Mouse (Mus musculus): ENCODE data around the gene Depp1. TPM values are rescaled to one million over a fixed set of nuclear protein-coding genes. Genes with fewer than 3 reads are reported as not detected.

The Depp1 gene
- polyA plus RNA-seq, 1 experiment from 2014 or later: 23.5 TPM

DNA sequence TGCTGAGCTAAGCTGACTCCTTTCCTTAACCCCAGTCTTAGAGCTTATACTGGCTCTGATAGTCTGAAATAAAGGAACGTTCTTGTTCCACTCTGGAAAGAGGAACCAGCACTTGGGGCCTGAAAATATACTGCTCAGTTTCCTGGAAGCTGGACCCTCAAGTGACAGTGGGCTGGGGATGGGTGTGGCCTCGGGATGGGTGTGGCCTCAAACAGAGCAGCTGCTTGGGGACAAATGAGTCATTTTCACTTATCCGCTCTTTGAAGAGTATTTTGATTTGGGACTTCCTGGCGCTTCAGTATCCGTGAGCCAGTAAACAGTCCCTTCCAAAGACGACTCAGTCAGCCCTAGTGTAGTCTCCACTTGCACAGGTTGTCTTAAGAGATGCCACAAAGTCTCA is 31.9 kb downstream of the Depp1 start:
- Histone ChIP-seq H3K36me3 (ENCODE audit: insufficient read depth) (no peaks in the 10 kb centered on the region), H3K4me1 (ENCODE audit: insufficient read depth) (no peaks in the 10 kb centered on the region), H3K4me2 (no peak overlapping the region), H3K27ac (ENCODE audit: low read depth) (no peak overlapping the region), H3K27me3 (ENCODE audit: insufficient read depth, low read length) (no peaks in the 10 kb centered on the region), H3K9me3 (ENCODE audit: low read depth, low read length) (no peaks in the 10 kb centered on the region), H3K9ac (no peak overlapping the region), H3K4me3 (ENCODE audit: low read depth, low read length) (no peak overlapping the region)
- WGBS: 19% methylated on average over 6 of the region's 6 CpGs
- ATAC-seq (ENCODE audit: insufficient read depth) (no peak), DNase-seq (peak; percentile 55)
- TF ChIP-seq CTCF (IDR thresholded peaks at IDR 0.05; ENCODE audit: low read depth): no peak

GRCm38 (mm10) chr6:116693639-116694038 is 43.2 kb downstream of the Depp1 start:
- WGBS: 73% methylated on average over 4 of the region's 4 CpGs
- no peak for TF ChIP-seq CTCF (IDR thresholded peaks at IDR 0.05; ENCODE audit: low read depth)
- ATAC-seq (ENCODE audit: insufficient read depth): no peak

GRCm38 (mm10) chr6:116694346-116694745 is 43.9 kb downstream of the Depp1 start:
- H3K4me1 ChIP-seq (ENCODE audit: insufficient read depth): no peaks in the 10 kb centered on the region
- H3K9ac ChIP-seq: no peak overlapping the region
- no peaks in the 10 kb centered on the region for H3K27me3 ChIP-seq (ENCODE audit: insufficient read depth, low read length)
- TF ChIP-seq CTCF (IDR thresholded peaks at IDR 0.05; ENCODE audit: low read depth): no peak
- H3K36me3 ChIP-seq (ENCODE audit: insufficient read depth): no peaks in the 10 kb centered on the region
- no peak overlapping the region for H3K4me3 ChIP-seq (ENCODE audit: low read depth, low read length)
- no peaks in the 10 kb centered on the region for H3K9me3 ChIP-seq (ENCODE audit: low read depth, low read length)
- ATAC-seq (ENCODE audit: insufficient read depth) (no peak), DNase-seq (no peak)
- 72% methylated on average over 3 of the region's 3 CpGs for WGBS
- H3K27ac ChIP-seq (ENCODE audit: low read depth): no peak overlapping the region
- no peak overlapping the region for H3K4me2 ChIP-seq

More at GRCm38 (mm10) chr6:116693639-116694038, 43.2 kb downstream of the Depp1 start:
- no peak overlapping the region for H3K9ac ChIP-seq
- no peaks in the 10 kb centered on the region for H3K36me3 ChIP-seq (ENCODE audit: insufficient read depth)
- DNase-seq: no peak
- no peaks in the 10 kb centered on the region for H3K27me3 ChIP-seq (ENCODE audit: insufficient read depth, low read length)
- no peaks in the 10 kb centered on the region for H3K9me3 ChIP-seq (ENCODE audit: low read depth, low read length)
- H3K4me2 ChIP-seq: no peak overlapping the region
- H3K4me1 ChIP-seq (ENCODE audit: insufficient read depth): no peaks in the 10 kb centered on the region
- H3K27ac ChIP-seq (ENCODE audit: low read depth): no peak overlapping the region
- H3K4me3 ChIP-seq (ENCODE audit: low read depth, low read length): no peak overlapping the region

- peak; percentile 52 for TF ChIP-seq CTCF (IDR thresholded peaks at IDR 0.05; ENCODE audit: low read depth)
- Histone ChIP-seq H3K9me3 (ENCODE audit: low read depth, low read length) (no peaks in the 10 kb centered on the region), H3K4me2 (no peak overlapping the region), H3K27me3 (ENCODE audit: insufficient read depth, low read length) (no peaks in the 10 kb centered on the region), H3K4me3 (ENCODE audit: low read depth, low read length) (no peak overlapping the region), H3K4me1 (ENCODE audit: insufficient read depth) (no peaks in the 10 kb centered on the region), H3K9ac (no peak overlapping the region), H3K36me3 (ENCODE audit: insufficient read depth) (no peaks in the 10 kb centered on the region), H3K27ac (ENCODE audit: low read depth) (no peak overlapping the region)
- ATAC-seq (ENCODE audit: insufficient read depth) (no peak), DNase-seq (peak; percentile 32)
- 47% methylated on average over 2 of the region's 2 CpGs for WGBS
Observed at GRCm38 (mm10) chr6:116697413-116697812, 47.0 kb downstream of the Depp1 start.

DNA sequence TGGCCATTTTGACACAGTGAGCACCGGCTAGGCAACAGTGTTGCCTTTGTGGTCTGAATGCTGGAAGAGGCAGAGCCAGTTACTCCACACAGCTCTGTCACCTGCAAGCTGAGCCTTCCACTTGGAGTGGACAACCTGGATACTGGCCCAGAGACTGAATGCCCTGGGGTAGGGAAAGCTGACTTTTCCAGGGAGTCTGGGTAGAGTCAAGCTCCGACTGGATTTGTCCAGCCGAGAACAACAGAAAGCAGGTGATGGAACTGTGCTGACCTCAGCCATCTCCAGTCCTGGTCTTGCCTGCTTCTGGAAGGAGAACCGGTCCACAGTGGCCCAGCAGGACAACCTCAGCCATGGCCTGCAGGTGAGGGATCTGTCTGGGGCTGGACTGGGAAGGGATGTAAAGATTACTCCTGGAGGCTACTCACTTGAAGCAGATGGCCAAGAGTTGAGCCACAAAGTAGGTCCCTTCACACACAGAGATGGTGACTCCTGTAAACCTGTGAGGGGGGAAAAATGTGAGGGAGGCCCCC is 47.6 kb downstream of the Depp1 start:
- Histone ChIP-seq H3K27me3 (ENCODE audit: insufficient read depth, low read length) (no peaks in the 10 kb centered on the region), H3K9me3 (ENCODE audit: low read depth, low read length) (no peaks in the 10 kb centered on the region), H3K4me2 (no peak overlapping the region), H3K36me3 (ENCODE audit: insufficient read depth) (no peaks in the 10 kb centered on the region), H3K27ac (ENCODE audit: low read depth) (no peak overlapping the region), H3K9ac (no peak overlapping the region), H3K4me3 (ENCODE audit: low read depth, low read length) (no peak overlapping the region), H3K4me1 (ENCODE audit: insufficient read depth) (no peaks in the 10 kb centered on the region)
- DNase-seq (no peak), ATAC-seq (ENCODE audit: insufficient read depth) (no peak)
- TF ChIP-seq CTCF (IDR thresholded peaks at IDR 0.05; ENCODE audit: low read depth): no peak
- 81% methylated on average over 4 of the region's 4 CpGs for WGBS

GRCm38 (mm10) chr6:116700821-116701220 is 50.4 kb downstream of the Depp1 start:
- no peak overlapping the region for H3K4me3 ChIP-seq (ENCODE audit: low read depth, low read length)
- no peak overlapping the region for H3K9ac ChIP-seq
- no peak for ATAC-seq (ENCODE audit: insufficient read depth)
- H3K36me3 ChIP-seq (ENCODE audit: insufficient read depth): no peaks in the 10 kb centered on the region
- TF ChIP-seq CTCF (IDR thresholded peaks at IDR 0.05; ENCODE audit: low read depth): no peak
- H3K27me3 ChIP-seq (ENCODE audit: insufficient read depth, low read length): no peaks in the 10 kb centered on the region
- H3K9me3 ChIP-seq (ENCODE audit: low read depth, low read length): no peaks in the 10 kb centered on the region
- H3K4me2 ChIP-seq: no peak overlapping the region
- H3K27ac ChIP-seq (ENCODE audit: low read depth): no peak overlapping the region
- no peak for DNase-seq
- no peaks in the 10 kb centered on the region for H3K4me1 ChIP-seq (ENCODE audit: insufficient read depth)

Small RNA genes lying within 50 kb of the gene (microRNA-seq; reads per million reads assigned to microRNA genes)
- gene Mir7043 (ENCODE audit: borderline number of aligned reads): not detected

Other genes with a start within 250 kb of the Depp1 start
- gene Alox5, start 189.4 kb upstream of the Depp1 start, polyA plus RNA-seq (2014; fragmentation: Nextera tagmentation; extraction: Ambion mirVana): 0.87 and 0.96 TPM in 2 replicates
- not detected in 2 replicates for gene Olfr211, start 161.5 kb upstream of the Depp1 start, polyA plus RNA-seq (2014; fragmentation: Nextera tagmentation; extraction: Ambion mirVana)
- not detected in 2 replicates for gene Olfr212, start 144.1 kb upstream of the Depp1 start, polyA plus RNA-seq (2014; fragmentation: Nextera tagmentation; extraction: Ambion mirVana)
- gene Olfr213, start 112.2 kb upstream of the Depp1 start, polyA plus RNA-seq (2014; fragmentation: Nextera tagmentation; extraction: Ambion mirVana): not detected in 2 replicates
- gene Gm5580, start 99.5 kb upstream of the Depp1 start, polyA plus RNA-seq (2014; fragmentation: Nextera tagmentation; extraction: Ambion mirVana): 0.58 and 0.68 TPM in 2 replicates
- gene Olfr214, start 96.4 kb upstream of the Depp1 start, polyA plus RNA-seq (2014; fragmentation: Nextera tagmentation; extraction: Ambion mirVana): not detected in 2 replicates
- gene Olfr215, start 66.4 kb upstream of the Depp1 start, polyA plus RNA-seq (2014; fragmentation: Nextera tagmentation; extraction: Ambion mirVana): not detected in 2 replicates
- gene Zfp422, start 21.6 kb upstream of the Depp1 start, polyA plus RNA-seq (2014; fragmentation: Nextera tagmentation; extraction: Ambion mirVana): 181 and 186 TPM in 2 replicates
- 5.1 and 5.6 TPM in 2 replicates for gene Rassf4, start 23.3 kb downstream of the Depp1 start, polyA plus RNA-seq (2014; fragmentation: Nextera tagmentation; extraction: Ambion mirVana)
- 0.05 and 0.07 TPM in 2 replicates for gene Tmem72, start 66.3 kb downstream of the Depp1 start, polyA plus RNA-seq (2014; fragmentation: Nextera tagmentation; extraction: Ambion mirVana)

Measured in lung, embryonic 14.5 days (tissue).